Mouse (Mus musculus) kidney, embryonic 15.5 days (tissue): ENCODE measurements at regions not wholly inside any gene's neighbourhood (a gene's known extent, or its start where the extent isn't known, plus 50 kb on each side); places are given as distances from the start of the nearest gene placed in this dataset.
"Not testable (repeated sequence)": the region's sequence is repeated elsewhere in the genome, so short reads cannot be mapped to it uniquely, and the experiment has no call there.

ENCODE experiments used
- ATAC-seq: fragments of 200-750 bp; cut with Nextera tagmentation; replicated peaks from 2 replicates; pipeline ENCODE4 v1.8.0; 2017; ENCODE audit warnings: moderate TSS enrichment; ENCODE audit not compliant: low FRiP score
- H3K27ac ChIP-seq: fragments of 300-500 bp; sonication (generic); 2 replicates; pipeline ENCODE4 v1.5.1; 2015; ENCODE audit warnings: mild to moderate bottlenecking, inconsistent platforms
- H3K27me3 ChIP-seq: fragments of 300-500 bp; sonication (generic); 2 replicates; pipeline ENCODE4 v1.6.1; 2015; ENCODE audit warnings: inconsistent platforms
- H3K36me3 ChIP-seq: fragments of 300-500 bp; sonication (generic); 2 replicates; pipeline ENCODE4 v1.6.1; 2015; ENCODE audit warnings: inconsistent platforms
- H3K4me1 ChIP-seq: fragments of 300-500 bp; sonication (generic); 2 replicates; pipeline ENCODE4 v1.6.1; 2015; ENCODE audit warnings: inconsistent platforms
- H3K4me2 ChIP-seq: fragments of 300-500 bp; sonication (generic); 2 replicates; pipeline ENCODE4 v1.6.1; 2015; ENCODE audit warnings: moderate library complexity, mild to moderate bottlenecking, inconsistent platforms
- H3K4me3 ChIP-seq: fragments of 300-500 bp; sonication (generic); replicated peaks from 2 replicates; pipeline ENCODE4 v1.5.1; 2015; ENCODE audit warnings: mild to moderate bottlenecking, inconsistent platforms
- H3K9ac ChIP-seq: fragments of 300-500 bp; sonication (generic); 2 replicates; pipeline ENCODE4 v1.6.1; 2015; ENCODE audit warnings: mild to moderate bottlenecking, inconsistent platforms
- H3K9me3 ChIP-seq: fragments of 300-500 bp; sonication (generic); replicated peaks from 2 replicates; pipeline ENCODE4 v1.6.1; 2016; ENCODE audit warnings: inconsistent platforms
- WGBS: fragments of 180-500 bp; shearing (Covaris S2); methylation state at CpG from one replicate; pipeline ENCODE4 v1.1.7; 2015; ENCODE audit warnings: mixed read lengths; 5-methylcytosine and 5-hydroxymethylcytosine counted together

- Histone ChIP-seq H3K4me1 (no peaks in the 10 kb centered on the region), H3K27me3 (no peaks in the 10 kb centered on the region), H3K36me3 (no peaks in the 10 kb centered on the region), H3K9me3 (no peaks in the 10 kb centered on the region), H3K9ac (no peak overlapping the region), H3K4me2 (no peak overlapping the region), H3K4me3 (no peak overlapping the region), H3K27ac (no peak overlapping the region)
- no peak for ATAC-seq
These were observed 185.1 kb upstream of the Tmc3 start for GRCm38 (mm10) chr7:83399668-83400067.

DNA sequence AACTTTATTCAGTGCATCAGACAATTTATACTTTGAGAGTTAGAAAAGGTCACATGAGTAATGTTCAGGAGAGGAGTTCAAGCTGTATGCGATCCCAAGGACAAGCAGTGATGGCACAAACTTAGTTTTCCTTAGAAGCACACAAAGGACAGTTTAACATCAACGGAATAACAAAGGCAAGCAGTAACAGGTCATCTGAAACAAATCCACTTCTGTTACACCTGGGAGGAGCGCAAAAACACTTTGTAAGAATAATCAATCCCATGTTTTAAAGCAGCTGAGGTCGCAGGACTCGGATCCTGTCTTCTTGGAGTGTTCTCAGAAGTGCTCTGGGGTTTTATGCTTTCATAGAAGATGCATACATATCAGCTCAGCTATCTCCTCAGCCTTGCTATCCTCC, 183.7 kb upstream of the Tmc3 start:
- no peak for ATAC-seq
- no peaks in the 10 kb centered on the region for H3K4me1 ChIP-seq
- no peaks in the 10 kb centered on the region for H3K27me3 ChIP-seq
- no peak overlapping the region for H3K9ac ChIP-seq
- H3K9me3 ChIP-seq = no peaks in the 10 kb centered on the region
- WGBS = 83% methylated on average over 5 of the region's 5 CpGs
- no peak overlapping the region for H3K4me2 ChIP-seq
- no peak overlapping the region for H3K4me3 ChIP-seq
- no peaks in the 10 kb centered on the region for H3K36me3 ChIP-seq
- H3K27ac ChIP-seq = no peak overlapping the region

DNA sequence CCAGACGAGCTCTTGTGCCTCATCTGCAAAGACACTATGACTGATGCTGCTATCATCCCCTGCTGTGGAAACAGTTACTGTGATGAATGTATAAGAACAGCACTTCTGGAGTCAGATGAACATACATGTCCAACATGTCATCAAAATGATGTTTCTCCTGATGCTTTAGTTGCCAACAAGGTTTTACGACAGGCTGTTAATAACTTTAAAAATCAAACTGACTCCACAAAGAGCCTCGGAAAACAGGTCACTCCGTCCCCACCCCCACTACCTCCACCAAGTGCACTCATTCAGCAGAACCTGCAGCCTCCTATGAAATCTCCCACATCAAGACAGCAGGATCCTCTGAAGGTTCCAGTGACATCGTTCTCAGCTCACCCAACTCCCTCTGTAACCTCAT, 172.0 kb upstream of the Tmc3 start:
- H3K27ac ChIP-seq, H3K9ac ChIP-seq, H3K4me3 ChIP-seq, H3K4me1 ChIP-seq, H3K4me2 ChIP-seq, H3K27me3 ChIP-seq, ATAC-seq, H3K9me3 ChIP-seq, H3K36me3 ChIP-seq: not testable (repeated sequence)
- 81% methylated on average over 5 of the region's 5 CpGs for WGBS

DNA sequence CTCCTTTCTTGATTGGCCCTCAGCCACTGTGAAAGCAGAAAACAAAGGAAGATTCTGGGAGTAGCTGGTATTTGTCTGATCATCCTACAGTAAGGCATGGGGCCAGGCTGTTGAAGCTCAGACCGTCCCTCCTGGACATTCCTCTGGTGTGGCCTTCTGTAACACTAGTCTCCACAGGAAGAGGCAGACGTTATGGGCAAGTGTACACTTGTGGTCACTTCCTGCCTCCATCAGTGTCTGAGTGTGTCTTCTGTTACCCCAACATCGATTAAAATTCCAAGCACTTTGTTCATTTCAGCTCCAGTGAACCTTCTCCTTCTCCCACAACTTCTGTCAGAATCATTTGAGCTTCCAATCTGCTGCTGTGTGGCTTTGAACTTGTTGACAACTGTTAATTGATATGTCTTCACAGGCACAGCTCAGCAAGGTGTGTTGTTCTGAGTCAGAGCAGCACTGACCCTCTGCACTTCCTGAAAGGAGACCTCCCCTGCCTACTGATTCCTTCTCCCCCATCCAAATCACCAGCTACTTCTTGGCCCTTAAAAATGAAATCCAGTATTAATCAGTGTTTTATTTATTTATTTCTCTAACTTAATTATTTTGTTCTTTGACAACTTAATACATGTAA, 154.7 kb upstream of the Tmc3 start:
- Histone ChIP-seq H3K9ac (no peak overlapping the region), H3K27me3 (no peaks in the 10 kb centered on the region), H3K4me3 (no peak overlapping the region), H3K36me3 (no peaks in the 10 kb centered on the region), H3K4me2 (no peak overlapping the region), H3K9me3 (no peaks in the 10 kb centered on the region), H3K27ac (0 out of 2 replicates have a peak overlapping the region, but pooled peaks have one; percentile 46), H3K4me1 (peaks cover 26% of the 10 kb centered on the region)
- 24% methylated on average over 3 of the region's 3 CpGs for WGBS
- ATAC-seq = peak; percentile 87

DNA sequence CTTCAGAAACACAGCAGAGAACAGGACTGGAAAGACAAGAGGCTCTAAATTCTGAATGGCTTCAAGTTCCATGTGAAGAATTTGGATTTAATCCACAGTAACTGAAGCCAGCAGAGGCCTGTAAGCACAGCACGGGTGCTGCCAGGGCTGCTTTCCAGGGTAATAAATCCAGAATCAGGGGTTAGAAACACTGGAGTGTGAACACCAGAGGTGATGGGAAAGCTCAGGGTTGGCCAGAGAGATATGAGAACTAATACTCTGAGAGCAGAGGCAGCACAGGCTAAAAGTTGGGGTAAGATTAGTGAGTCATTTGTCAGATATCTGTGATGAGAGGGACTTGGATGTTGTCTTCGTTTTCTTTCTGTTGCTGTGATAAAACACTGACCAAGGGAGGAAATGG, 153.6 kb upstream of the Tmc3 start:
- peak overlapping the region; percentile 46 for H3K27ac ChIP-seq
- no peaks in the 10 kb centered on the region for H3K36me3 ChIP-seq
- H3K9ac ChIP-seq = no peak overlapping the region
- peaks cover 26% of the 10 kb centered on the region for H3K4me1 ChIP-seq
- H3K9me3 ChIP-seq = no peaks in the 10 kb centered on the region
- peak; percentile 75 for ATAC-seq
- no peak overlapping the region for H3K4me2 ChIP-seq
- 0% methylated on average over 2 of the region's 2 CpGs for WGBS
- no peaks in the 10 kb centered on the region for H3K27me3 ChIP-seq
- no peak overlapping the region for H3K4me3 ChIP-seq

DNA sequence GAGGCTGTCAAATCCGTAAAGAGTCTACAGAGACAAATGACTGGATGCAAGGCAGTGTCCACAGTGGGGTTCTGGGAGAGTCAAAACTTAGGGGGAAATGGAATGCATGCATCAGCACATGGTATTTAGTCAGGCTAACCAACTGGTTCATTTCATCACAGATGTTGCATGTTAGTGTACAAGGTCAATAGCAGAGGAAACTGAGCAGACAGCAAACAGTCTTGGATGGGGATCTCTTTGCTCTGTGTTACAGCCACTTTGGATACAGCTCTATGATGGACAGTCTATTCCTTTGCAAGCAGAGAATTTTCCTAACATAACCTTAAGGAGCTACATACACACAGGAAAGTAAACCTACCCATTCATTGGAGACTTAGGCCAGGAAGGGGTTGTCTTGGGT, 151.9 kb upstream of the Tmc3 start:
- 59% methylated on average over 1 of the region's 1 CpGs for WGBS
- Histone ChIP-seq H3K9me3 (no peaks in the 10 kb centered on the region), H3K9ac (no peak overlapping the region), H3K4me2 (no peak overlapping the region), H3K4me1 (peaks cover 26% of the 10 kb centered on the region), H3K27ac (peak overlapping the region; percentile 41; the same call in 1 of the 2 replicates), H3K27me3 (no peaks in the 10 kb centered on the region), H3K4me3 (no peak overlapping the region), H3K36me3 (no peaks in the 10 kb centered on the region)
- no peak for ATAC-seq

DNA sequence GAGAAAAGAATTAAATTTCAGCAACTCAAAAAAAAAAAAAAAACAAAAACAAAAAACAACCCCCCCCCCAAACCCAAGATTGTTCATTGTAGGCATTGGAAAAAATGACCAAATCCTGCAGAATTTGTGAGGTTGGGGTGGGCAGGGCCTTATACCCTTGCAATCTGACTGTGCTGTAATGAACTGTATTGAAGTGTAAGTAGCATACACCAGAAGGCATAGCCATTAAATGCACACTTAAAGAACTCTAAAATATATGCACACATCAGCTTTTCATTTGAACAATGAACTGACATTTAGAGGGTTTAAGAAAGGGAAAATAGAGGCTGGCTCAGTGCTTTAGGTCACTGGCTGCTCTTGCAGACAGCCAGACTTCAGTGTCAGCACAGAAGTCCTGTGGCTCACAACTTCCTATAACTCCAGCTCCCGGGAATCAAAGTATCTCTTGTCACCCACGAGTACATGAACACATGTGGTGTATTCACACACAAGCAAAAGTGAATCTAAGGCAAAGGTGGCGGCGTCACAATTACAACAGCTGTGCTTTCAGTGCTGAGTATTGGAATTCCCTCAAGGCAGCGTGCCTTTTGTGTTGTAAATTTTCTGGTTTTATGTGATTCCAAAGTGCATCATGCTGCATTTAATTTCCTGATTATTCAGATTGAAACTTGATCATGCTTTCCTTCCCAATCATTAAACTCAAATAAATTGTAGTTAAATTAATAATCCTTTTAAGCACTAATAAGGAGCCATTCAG, 150.6 kb upstream of the Tmc3 start:
- Histone ChIP-seq H3K4me1 (peaks cover 26% of the 10 kb centered on the region), H3K9me3 (no peaks in the 10 kb centered on the region), H3K4me2 (no peak overlapping the region), H3K9ac (no peak overlapping the region), H3K27me3 (no peaks in the 10 kb centered on the region), H3K36me3 (no peaks in the 10 kb centered on the region), H3K27ac (no peak overlapping the region), H3K4me3 (no peak overlapping the region)
- WGBS = 45% methylated on average over 5 of the region's 5 CpGs
- no peak for ATAC-seq

DNA sequence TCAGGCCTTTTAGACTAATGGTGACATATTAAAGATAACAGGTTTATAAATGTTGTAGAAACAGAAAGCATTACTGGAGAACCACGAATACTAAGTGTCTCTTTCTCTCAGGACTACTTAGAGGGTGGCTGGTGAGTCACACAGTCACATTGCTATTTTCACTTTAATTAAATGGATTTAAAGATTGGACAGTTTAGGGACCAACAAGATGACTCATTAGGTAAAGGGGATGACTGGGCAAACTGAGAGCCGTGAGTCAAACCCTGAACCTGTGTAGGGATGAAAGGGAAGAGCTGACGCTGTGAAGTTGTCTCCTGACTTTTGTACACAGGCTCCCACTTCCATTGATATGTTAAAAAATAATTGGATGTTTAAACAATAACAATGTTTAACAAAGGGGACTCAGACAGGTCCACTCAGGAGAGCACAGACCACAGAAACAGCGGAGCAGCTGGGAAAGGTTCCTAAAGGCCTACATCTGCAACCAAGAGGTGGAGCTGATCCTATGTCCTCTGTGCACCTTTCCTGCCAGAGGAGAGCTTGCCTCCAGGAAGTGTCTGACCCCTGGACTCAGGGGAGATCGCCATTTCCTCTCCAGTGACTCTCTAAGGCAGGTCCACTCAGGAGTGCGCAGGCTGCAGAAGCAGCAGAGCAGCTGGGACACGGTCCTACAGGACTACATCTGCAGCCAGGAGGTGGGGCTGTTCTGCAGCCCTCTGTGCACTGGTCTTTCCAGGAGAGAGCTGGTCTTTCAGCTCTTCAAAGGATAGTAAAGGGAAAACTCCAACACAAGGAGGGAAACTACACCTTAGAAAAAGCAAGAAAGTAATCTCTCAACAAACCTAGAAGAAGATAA, 146.0 kb upstream of the Tmc3 start:
- Histone ChIP-seq H3K27ac (no peak overlapping the region), H3K36me3 (no peaks in the 10 kb centered on the region), H3K4me1 (peaks cover 16% of the 10 kb centered on the region), H3K4me3 (no peak overlapping the region), H3K4me2 (no peak overlapping the region), H3K9ac (no peak overlapping the region), H3K9me3 (no peaks in the 10 kb centered on the region), H3K27me3 (no peaks in the 10 kb centered on the region)
- 56% methylated on average over 7 of the region's 7 CpGs for WGBS
- ATAC-seq = peak; percentile 79

GRCm38 (mm10) chr7:83443596-83444278, 141.0 kb upstream of the Tmc3 start:
- H3K27ac ChIP-seq = peak overlapping the region; percentile 86
- H3K9ac ChIP-seq = no peak overlapping the region
- H3K9me3 ChIP-seq = no peaks in the 10 kb centered on the region
- 0 out of 2 replicates have a peak overlapping the region, but pooled peaks have one; percentile 25 for H3K4me2 ChIP-seq
- H3K4me3 ChIP-seq = no peak overlapping the region
- WGBS = 17% methylated on average over 16 of the region's 16 CpGs
- ATAC-seq = peak; percentile 81
- peaks cover 30% of the 10 kb centered on the region for H3K4me1 ChIP-seq
- no peaks in the 10 kb centered on the region for H3K36me3 ChIP-seq
- H3K27me3 ChIP-seq = no peaks in the 10 kb centered on the region

- Histone ChIP-seq H3K4me2 (no peak overlapping the region), H3K4me1 (peaks cover 30% of the 10 kb centered on the region), H3K27me3 (no peaks in the 10 kb centered on the region), H3K9me3 (no peaks in the 10 kb centered on the region), H3K27ac (peak overlapping the region; percentile 86), H3K9ac (no peak overlapping the region), H3K4me3 (no peak overlapping the region), H3K36me3 (no peaks in the 10 kb centered on the region)
- ATAC-seq = no peak
- WGBS = 33% methylated on average over 1 of the region's 1 CpGs
These were observed 140.5 kb upstream of the Tmc3 start for GRCm38 (mm10) chr7:83444279-83444615.

DNA sequence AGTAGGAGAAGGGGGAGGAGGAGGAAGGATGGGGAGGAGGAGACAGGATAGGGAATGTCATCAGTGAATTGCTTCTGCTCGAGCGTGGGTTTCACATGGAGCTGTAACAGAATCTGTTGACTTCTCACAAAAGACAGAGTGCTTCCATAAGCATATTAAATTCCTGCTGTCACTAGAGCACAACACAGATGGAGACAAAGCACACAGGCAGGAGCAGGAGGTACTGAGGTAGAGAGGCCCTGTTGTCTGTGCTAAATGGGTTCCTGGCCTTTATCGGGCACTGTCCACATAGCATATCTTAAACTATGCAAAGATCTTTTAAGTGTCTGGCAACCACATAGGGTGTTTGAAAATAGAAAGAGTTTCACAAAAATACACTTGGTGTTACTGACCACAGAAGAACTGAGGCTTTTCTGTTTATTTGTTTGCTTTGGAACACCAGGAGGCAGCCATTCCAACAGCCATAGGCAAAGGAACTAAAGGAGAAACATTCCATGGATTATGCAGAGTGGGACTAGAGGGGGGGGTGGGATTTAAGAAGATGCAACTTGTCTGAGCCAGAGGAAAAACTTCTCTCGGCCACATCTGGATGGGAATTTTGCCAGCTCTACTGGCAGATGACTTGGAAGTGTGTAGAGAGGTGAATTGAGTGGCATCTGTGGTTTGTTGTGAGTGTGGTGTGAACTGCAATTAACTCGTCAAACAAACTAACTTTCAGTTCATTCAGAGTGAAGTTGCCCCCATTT, 139.4 kb upstream of the Tmc3 start:
- no peaks in the 10 kb centered on the region for H3K36me3 ChIP-seq
- no peak overlapping the region for H3K4me3 ChIP-seq
- peak; percentile 80 for ATAC-seq
- H3K27ac ChIP-seq = peak overlapping the region; percentile 86
- WGBS = 30% methylated on average over 5 of the region's 5 CpGs
- H3K9me3 ChIP-seq = no peaks in the 10 kb centered on the region
- H3K9ac ChIP-seq = no peak overlapping the region
- no peak overlapping the region for H3K4me2 ChIP-seq
- no peaks in the 10 kb centered on the region for H3K27me3 ChIP-seq
- H3K4me1 ChIP-seq = peaks cover 30% of the 10 kb centered on the region
